Mouse (Mus musculus): ENCODE results near the gene H2al1b. TPM values are rescaled to one million over a fixed set of nuclear protein-coding genes. Genes with fewer than 3 reads are reported as not detected.
"Not testable (repeated sequence)": the region's sequence is repeated elsewhere in the genome, so short reads cannot be mapped to it uniquely, and the experiment has no call there.

Gene H2al1b
- polyA plus RNA-seq, 1 experiment from 2014 or later, result not detected

- H3K4me1 ChIP-seq (replicated peaks); H3K9me3 ChIP-seq; H3K4me3 ChIP-seq; H3K36me3 ChIP-seq; H3K27me3 ChIP-seq (ENCODE audit: insufficient read depth, poor library complexity, severe bottlenecking); DNase-seq (ENCODE audit: low spot score); H3K27ac ChIP-seq: not testable (repeated sequence)
- 87% methylated on average over 2 of the region's 6 CpGs for WGBS
Measured at GRCm38 (mm10) chrX:11305355-11305754, 3.1 kb downstream of the H2al1b start, which contains the start of gene H2al1c. Gene H2al1c (plus strand): TSS chrX:11305655.

GRCm38 (mm10) chrX:11308524-11308923, 6.3 kb downstream of the H2al1b start, which contains the start of gene H2al1d:
Gene H2al1d (plus strand): TSS chrX:11308824.
- DNase-seq (ENCODE audit: low spot score); H3K27ac ChIP-seq; H3K4me1 ChIP-seq (replicated peaks); H3K9me3 ChIP-seq; H3K4me3 ChIP-seq; H3K36me3 ChIP-seq; H3K27me3 ChIP-seq (ENCODE audit: insufficient read depth, poor library complexity, severe bottlenecking): not testable (repeated sequence)
- no CpG with 5 or more reads among the region's 6 CpGs for WGBS

- H3K36me3 ChIP-seq; H3K4me1 ChIP-seq (replicated peaks); H3K27me3 ChIP-seq (ENCODE audit: insufficient read depth, poor library complexity, severe bottlenecking); H3K9me3 ChIP-seq; H3K27ac ChIP-seq; H3K4me3 ChIP-seq; DNase-seq (ENCODE audit: low spot score): not testable (repeated sequence)
- no CpG with 5 or more reads among the region's 3 CpGs for WGBS
Measured at GRCm38 (mm10) chrX:11311634-11312033, 9.4 kb downstream of the H2al1b start, which contains the start of gene H2al1e. Gene H2al1e (plus strand): TSS chrX:11311934.

GRCm38 (mm10) chrX:11314858-11315257, 12.6 kb downstream of the H2al1b start, which contains the start of gene H2al1f:
Gene H2al1f (plus strand): TSS chrX:11315158.
- H3K27ac ChIP-seq; DNase-seq (ENCODE audit: low spot score); H3K9me3 ChIP-seq; H3K4me3 ChIP-seq; H3K36me3 ChIP-seq; H3K27me3 ChIP-seq (ENCODE audit: insufficient read depth, poor library complexity, severe bottlenecking); H3K4me1 ChIP-seq (replicated peaks): not testable (repeated sequence)
- no CpG with 5 or more reads among the region's 6 CpGs for WGBS

- no CpG with 5 or more reads among the region's 3 CpGs for WGBS
- not testable (repeated sequence) for H3K27ac ChIP-seq; H3K9me3 ChIP-seq; H3K4me1 ChIP-seq (replicated peaks); H3K27me3 ChIP-seq (ENCODE audit: insufficient read depth, poor library complexity, severe bottlenecking); H3K4me3 ChIP-seq; DNase-seq (ENCODE audit: low spot score); H3K36me3 ChIP-seq
Measured at GRCm38 (mm10) chrX:11317956-11318355, 15.7 kb downstream of the H2al1b start, which contains the start of gene H2al1g. Gene H2al1g (plus strand): TSS chrX:11318256.

- H3K4me3 ChIP-seq, result not testable (repeated sequence)
Measured at GRCm38 (mm10) chrX:11321192-11321591, 19.0 kb downstream of the H2al1b start, which contains the start of gene H2al1h. Gene H2al1h (plus strand): TSS chrX:11321492.

GRCm38 (mm10) chrX:11324359-11324758, 22.1 kb downstream of the H2al1b start, which contains the start of gene H2al1i:
Gene H2al1i (plus strand): TSS chrX:11324659.
- not testable (repeated sequence) for H3K27me3 ChIP-seq (ENCODE audit: insufficient read depth, poor library complexity, severe bottlenecking); H3K27ac ChIP-seq
- WGBS, result 95% methylated on average over 3 of the region's 5 CpGs

More at GRCm38 (mm10) chrX:11321192-11321591, 19.0 kb downstream of the H2al1b start, which contains the start of gene H2al1h:
- not testable (repeated sequence) for H3K27me3 ChIP-seq (ENCODE audit: insufficient read depth, poor library complexity, severe bottlenecking); H3K27ac ChIP-seq; H3K9me3 ChIP-seq; H3K36me3 ChIP-seq; DNase-seq (ENCODE audit: low spot score); H3K4me1 ChIP-seq (replicated peaks)
- no CpG with 5 or more reads among the region's 6 CpGs for WGBS

GRCm38 (mm10) chrX:11327522-11327921, 25.3 kb downstream of the H2al1b start, which contains the start of gene H2al1j:
Gene H2al1j (plus strand): TSS chrX:11327822.
- not testable (repeated sequence) for H3K9me3 ChIP-seq; H3K36me3 ChIP-seq; H3K4me1 ChIP-seq (replicated peaks); H3K27ac ChIP-seq; DNase-seq (ENCODE audit: low spot score); H3K4me3 ChIP-seq
- H3K27me3 ChIP-seq (ENCODE audit: insufficient read depth, poor library complexity, severe bottlenecking), result peaks cover 11% of the 10 kb centered on the region; the same call in 1 of the 2 replicates
- 84% methylated on average over 2 of the region's 2 CpGs for WGBS

More at GRCm38 (mm10) chrX:11324359-11324758, 22.1 kb downstream of the H2al1b start, which contains the start of gene H2al1i:
- DNase-seq (ENCODE audit: low spot score); H3K9me3 ChIP-seq; H3K36me3 ChIP-seq; H3K4me1 ChIP-seq (replicated peaks); H3K4me3 ChIP-seq: not testable (repeated sequence)

GRCm38 (mm10) chrX:11345762-11346161, 43.5 kb downstream of the H2al1b start:
- Histone ChIP-seq H3K4me1 (replicated peaks) (no peaks in the 10 kb centered on the region), H3K27ac (no peak overlapping the region), H3K9me3 (no peaks in the 10 kb centered on the region), H3K4me3 (no peak overlapping the region), H3K36me3 (no peaks in the 10 kb centered on the region), H3K27me3 (ENCODE audit: insufficient read depth, poor library complexity, severe bottlenecking) (peaks cover 7% of the 10 kb centered on the region; the same call in 1 of the 2 replicates)
- DNase-seq (ENCODE audit: low spot score), result peak; percentile 32
- 62% methylated on average over 9 of the region's 9 CpGs for WGBS

GRCm38 (mm10) chrX:11346756-11347155, 44.5 kb downstream of the H2al1b start:
- H3K9me3 ChIP-seq, result no peaks in the 10 kb centered on the region
- 85% methylated on average over 3 of the region's 3 CpGs for WGBS
- H3K4me1 ChIP-seq (replicated peaks), result no peaks in the 10 kb centered on the region
- H3K27ac ChIP-seq, result no peak overlapping the region
- peaks cover 6% of the 10 kb centered on the region; the same call in 1 of the 2 replicates for H3K27me3 ChIP-seq (ENCODE audit: insufficient read depth, poor library complexity, severe bottlenecking)
- H3K4me3 ChIP-seq, result no peak overlapping the region
- no peaks in the 10 kb centered on the region for H3K36me3 ChIP-seq
- DNase-seq (ENCODE audit: low spot score), result no peak

Other genes with a start within 250 kb of the H2al1b start
- not detected in 2 replicates for gene H2al1a, start 3.2 kb upstream of the H2al1b start, polyA plus RNA-seq (2016; fragmentation: Nextera tagmentation; extraction: Ambion mirVana)
- not detected in 2 replicates for gene H2al1c, start 3.2 kb downstream of the H2al1b start, polyA plus RNA-seq (2016; fragmentation: Nextera tagmentation; extraction: Ambion mirVana)
- gene H2al1d, start 6.4 kb downstream of the H2al1b start, polyA plus RNA-seq (2016; fragmentation: Nextera tagmentation; extraction: Ambion mirVana), result not detected in 2 replicates
- not detected in 2 replicates for gene H2al1e, start 9.5 kb downstream of the H2al1b start, polyA plus RNA-seq (2016; fragmentation: Nextera tagmentation; extraction: Ambion mirVana)
- not detected in 2 replicates for gene H2al1f, start 12.7 kb downstream of the H2al1b start, polyA plus RNA-seq (2016; fragmentation: Nextera tagmentation; extraction: Ambion mirVana)
- gene H2al1g, start 15.8 kb downstream of the H2al1b start, polyA plus RNA-seq (2016; fragmentation: Nextera tagmentation; extraction: Ambion mirVana), result not detected in 2 replicates
- gene H2al1h, start 19.1 kb downstream of the H2al1b start, polyA plus RNA-seq (2016; fragmentation: Nextera tagmentation; extraction: Ambion mirVana), result not detected in 2 replicates
- not detected in 2 replicates for gene H2al1i, start 22.2 kb downstream of the H2al1b start, polyA plus RNA-seq (2016; fragmentation: Nextera tagmentation; extraction: Ambion mirVana)
- not detected in 2 replicates for gene H2al1j, start 25.4 kb downstream of the H2al1b start, polyA plus RNA-seq (2016; fragmentation: Nextera tagmentation; extraction: Ambion mirVana)